Mouse (Mus musculus): ENCODE measurements around the gene Flnb. TPM values are rescaled to one million over a fixed set of nuclear protein-coding genes. Genes with fewer than 3 reads are reported as not detected.

Flnb gene
- polyA plus RNA-seq, 1 experiment from 2014 or later = 35.0 TPM

GRCm38 (mm10) chr14:7863199-7863598, 45.4 kb downstream of the Flnb start:
- Histone ChIP-seq H3K4me3 (ENCODE audit: low read depth, low read length) (no peak overlapping the region), H3K4me1 (ENCODE audit: control insufficient read depth, insufficient read depth, low read length) (peaks cover 20% of the 10 kb centered on the region; the same call in 1 of the 2 replicates), H3K36me3 (ENCODE audit: control insufficient read depth, insufficient read depth, low read length) (no peaks in the 10 kb centered on the region; the same call in 1 of the 2 replicates), H3K9me3 (ENCODE audit: control insufficient read depth, low read length) (no peaks in the 10 kb centered on the region), H3K9ac (ENCODE audit: low read length) (no peak overlapping the region), H3K27me3 (ENCODE audit: control insufficient read depth, insufficient read depth, low read length) (no peaks in the 10 kb centered on the region), H3K4me2 (ENCODE audit: low read depth, severe bottlenecking) (no peak overlapping the region), H3K27ac (replicated peaks; ENCODE audit: low read depth, low read length) (no peak overlapping the region)
- DNase-seq (ENCODE audit: low spot score) = no peak
- ATAC-seq (ENCODE audit: insufficient number of reproducible peaks, low FRiP score, low TSS enrichment, low read depth) = no peak
- 87% methylated on average over 5 of the region's 5 CpGs for WGBS

DNA sequence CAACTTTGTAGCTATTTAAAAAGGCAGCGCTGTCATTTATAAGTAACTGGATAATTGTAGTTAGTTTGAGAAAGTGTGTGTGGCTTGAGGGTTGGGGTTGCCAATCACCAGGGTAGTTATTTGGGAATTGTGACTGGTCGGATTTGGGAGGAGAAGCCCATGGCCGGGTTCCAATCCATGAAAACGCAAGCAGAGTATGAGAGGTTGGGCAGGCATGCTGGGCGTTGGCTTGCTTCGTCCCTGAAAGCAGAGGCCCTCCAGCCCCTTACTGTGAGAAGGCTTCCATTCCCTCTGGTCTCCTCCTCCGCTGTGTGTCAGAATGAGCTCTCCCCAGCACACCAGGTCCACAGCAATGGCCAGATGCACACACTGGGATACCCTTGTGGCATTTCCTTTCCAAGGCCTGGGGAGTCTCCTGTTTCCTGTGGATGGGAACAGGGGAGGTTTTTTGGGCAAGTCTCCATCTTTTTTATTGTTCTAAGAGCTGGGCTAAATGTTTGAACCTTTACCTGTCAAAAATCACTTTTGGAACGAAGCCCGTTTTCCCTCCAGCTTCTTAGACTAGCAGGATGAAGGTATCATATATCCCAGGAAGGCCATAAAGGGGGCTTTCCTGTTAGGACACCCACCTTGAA, 46.2 kb downstream of the Flnb start:
- H3K27me3 ChIP-seq (ENCODE audit: control insufficient read depth, insufficient read depth, low read length) = no peaks in the 10 kb centered on the region
- WGBS = 58% methylated on average over 9 of the region's 9 CpGs
- no peak for ATAC-seq (ENCODE audit: insufficient number of reproducible peaks, low FRiP score, low TSS enrichment, low read depth)
- no peak overlapping the region for H3K4me3 ChIP-seq (ENCODE audit: low read depth, low read length)
- no peak for DNase-seq (ENCODE audit: low spot score)
- no peaks in the 10 kb centered on the region; the same call in 1 of the 2 replicates for H3K36me3 ChIP-seq (ENCODE audit: control insufficient read depth, insufficient read depth, low read length)
- no peak overlapping the region for H3K4me2 ChIP-seq (ENCODE audit: low read depth, severe bottlenecking)
- peak overlapping the region; percentile 11; the same call in 1 of the 2 replicates for H3K27ac ChIP-seq (replicated peaks; ENCODE audit: low read depth, low read length)
- no peak overlapping the region for H3K9ac ChIP-seq (ENCODE audit: low read length)
- peaks cover 20% of the 10 kb centered on the region; the same call in 1 of the 2 replicates for H3K4me1 ChIP-seq (ENCODE audit: control insufficient read depth, insufficient read depth, low read length)
- no peaks in the 10 kb centered on the region for H3K9me3 ChIP-seq (ENCODE audit: control insufficient read depth, low read length)

DNA sequence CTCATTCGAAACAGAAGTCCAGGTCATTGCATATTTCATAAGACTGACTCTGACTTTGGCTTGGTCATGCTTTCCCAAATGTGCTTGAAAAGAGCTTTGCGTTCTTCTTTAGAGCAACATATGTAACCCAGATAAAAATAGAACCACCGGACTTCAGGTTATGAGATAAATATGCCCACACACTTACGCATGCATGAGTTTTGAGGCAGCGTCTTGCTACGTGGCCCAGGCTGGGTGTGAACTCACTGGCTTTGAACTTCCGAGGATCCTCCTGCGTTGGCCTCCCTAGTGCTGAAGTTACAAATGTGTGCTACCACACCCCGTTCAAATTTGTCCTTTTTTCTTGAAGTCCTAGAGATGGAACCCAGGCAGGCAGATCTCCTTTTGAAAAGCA, 46.7 kb downstream of the Flnb start:
- no peak overlapping the region for H3K9ac ChIP-seq (ENCODE audit: low read length)
- H3K4me3 ChIP-seq (ENCODE audit: low read depth, low read length) = no peak overlapping the region
- ATAC-seq (ENCODE audit: insufficient number of reproducible peaks, low FRiP score, low TSS enrichment, low read depth) (no peak), DNase-seq (ENCODE audit: low spot score) (no peak)
- no peak overlapping the region for H3K4me2 ChIP-seq (ENCODE audit: low read depth, severe bottlenecking)
- H3K27ac ChIP-seq (replicated peaks; ENCODE audit: low read depth, low read length) = no peak overlapping the region; the same call in 1 of the 2 replicates
- no peaks in the 10 kb centered on the region for H3K27me3 ChIP-seq (ENCODE audit: control insufficient read depth, insufficient read depth, low read length)
- no peaks in the 10 kb centered on the region; the same call in none of the 2 replicates for H3K36me3 ChIP-seq (ENCODE audit: control insufficient read depth, insufficient read depth, low read length)
- H3K4me1 ChIP-seq (ENCODE audit: control insufficient read depth, insufficient read depth, low read length) = peaks cover 20% of the 10 kb centered on the region; the same call in 1 of the 2 replicates
- H3K9me3 ChIP-seq (ENCODE audit: control insufficient read depth, low read length) = no peaks in the 10 kb centered on the region
- 82% methylated on average over 9 of the region's 9 CpGs for WGBS

DNA sequence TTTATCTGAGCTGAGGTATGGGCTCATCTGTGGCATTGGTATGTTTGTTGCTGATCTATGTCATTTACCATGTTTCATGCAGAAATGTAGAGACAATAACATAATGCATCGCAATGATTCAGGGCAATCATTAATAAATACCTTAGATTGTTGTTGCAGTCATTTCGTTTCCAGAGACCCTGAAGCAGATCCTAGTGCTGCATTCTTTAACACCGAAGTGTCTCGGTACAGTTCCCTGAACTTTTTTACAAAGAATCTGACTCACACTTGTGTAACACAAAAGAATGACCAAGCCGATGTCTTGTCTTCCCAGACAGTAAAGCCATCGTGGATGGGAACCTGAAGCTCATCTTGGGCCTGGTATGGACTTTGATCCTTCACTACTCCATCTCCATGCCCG, 49.5 kb downstream of the Flnb start:
- Histone ChIP-seq H3K4me3 (ENCODE audit: low read depth, low read length) (no peak overlapping the region), H3K27ac (replicated peaks; ENCODE audit: low read depth, low read length) (no peak overlapping the region), H3K9ac (ENCODE audit: low read length) (no peak overlapping the region), H3K9me3 (ENCODE audit: control insufficient read depth, low read length) (no peaks in the 10 kb centered on the region), H3K27me3 (ENCODE audit: control insufficient read depth, insufficient read depth, low read length) (no peaks in the 10 kb centered on the region), H3K4me1 (ENCODE audit: control insufficient read depth, insufficient read depth, low read length) (peaks cover 11% of the 10 kb centered on the region; the same call in 1 of the 2 replicates), H3K36me3 (ENCODE audit: control insufficient read depth, insufficient read depth, low read length) (no peaks in the 10 kb centered on the region; the same call in none of the 2 replicates), H3K4me2 (ENCODE audit: low read depth, severe bottlenecking) (no peak overlapping the region)
- 91% methylated on average over 7 of the region's 7 CpGs for WGBS
- no peak for DNase-seq (ENCODE audit: low spot score)
- ATAC-seq (ENCODE audit: insufficient number of reproducible peaks, low FRiP score, low TSS enrichment, low read depth) = no peak

DNA sequence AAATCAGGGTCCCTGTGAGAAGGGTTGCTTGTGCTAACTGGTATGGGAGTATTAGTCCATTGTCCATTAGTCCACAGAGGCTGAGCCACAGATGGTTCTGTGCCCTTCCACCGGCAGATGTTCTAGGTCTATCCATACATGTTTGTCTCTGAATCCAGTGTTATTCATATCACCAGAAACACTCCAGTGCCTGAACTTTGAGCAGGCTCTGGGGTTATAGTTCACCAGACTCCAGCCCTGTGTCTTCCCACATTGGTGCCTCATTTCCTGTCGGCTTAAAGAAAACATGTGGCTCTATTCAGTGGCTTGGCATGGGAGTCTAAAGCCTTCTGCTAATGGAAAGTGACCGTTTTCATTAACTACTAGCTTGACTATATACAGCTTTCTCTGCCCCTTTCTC, 50.1 kb downstream of the Flnb start:
- no peak overlapping the region for H3K9ac ChIP-seq (ENCODE audit: low read length)
- peak; percentile 22; the same call in 1 of the 2 replicates for ATAC-seq (ENCODE audit: insufficient number of reproducible peaks, low FRiP score, low TSS enrichment, low read depth)
- no peak for DNase-seq (ENCODE audit: low spot score)
- H3K9me3 ChIP-seq (ENCODE audit: control insufficient read depth, low read length) = no peaks in the 10 kb centered on the region
- no peak overlapping the region for H3K27ac ChIP-seq (replicated peaks; ENCODE audit: low read depth, low read length)
- WGBS = 41% methylated on average over 3 of the region's 3 CpGs
- H3K4me3 ChIP-seq (ENCODE audit: low read depth, low read length) = no peak overlapping the region
- H3K4me1 ChIP-seq (ENCODE audit: control insufficient read depth, insufficient read depth, low read length) = peaks cover 11% of the 10 kb centered on the region; the same call in 1 of the 2 replicates
- no peaks in the 10 kb centered on the region; the same call in none of the 2 replicates for H3K36me3 ChIP-seq (ENCODE audit: control insufficient read depth, insufficient read depth, low read length)
- H3K4me2 ChIP-seq (ENCODE audit: low read depth, severe bottlenecking) = no peak overlapping the region
- H3K27me3 ChIP-seq (ENCODE audit: control insufficient read depth, insufficient read depth, low read length) = no peaks in the 10 kb centered on the region

GRCm38 (mm10) chr14:7869796-7870195, 52.0 kb downstream of the Flnb start:
- Histone ChIP-seq H3K4me1 (ENCODE audit: control insufficient read depth, insufficient read depth, low read length) (no peaks in the 10 kb centered on the region), H3K9me3 (ENCODE audit: control insufficient read depth, low read length) (no peaks in the 10 kb centered on the region), H3K36me3 (ENCODE audit: control insufficient read depth, insufficient read depth, low read length) (peaks cover 5% of the 10 kb centered on the region), H3K9ac (ENCODE audit: low read length) (no peak overlapping the region), H3K4me2 (ENCODE audit: low read depth, severe bottlenecking) (no peak overlapping the region), H3K4me3 (ENCODE audit: low read depth, low read length) (no peak overlapping the region), H3K27ac (replicated peaks; ENCODE audit: low read depth, low read length) (no peak overlapping the region), H3K27me3 (ENCODE audit: control insufficient read depth, insufficient read depth, low read length) (no peaks in the 10 kb centered on the region)
- ATAC-seq (ENCODE audit: insufficient number of reproducible peaks, low FRiP score, low TSS enrichment, low read depth) (no peak), DNase-seq (ENCODE audit: low spot score) (no peak)
- WGBS = 90% methylated on average over 6 of the region's 6 CpGs

GRCm38 (mm10) chr14:7873552-7873951, 55.8 kb downstream of the Flnb start:
- Histone ChIP-seq H3K36me3 (ENCODE audit: control insufficient read depth, insufficient read depth, low read length) (peaks cover 5% of the 10 kb centered on the region), H3K4me2 (ENCODE audit: low read depth, severe bottlenecking) (no peak overlapping the region), H3K4me3 (ENCODE audit: low read depth, low read length) (no peak overlapping the region), H3K4me1 (ENCODE audit: control insufficient read depth, insufficient read depth, low read length) (no peaks in the 10 kb centered on the region), H3K27ac (replicated peaks; ENCODE audit: low read depth, low read length) (no peak overlapping the region), H3K9ac (ENCODE audit: low read length) (no peak overlapping the region), H3K27me3 (ENCODE audit: control insufficient read depth, insufficient read depth, low read length) (no peaks in the 10 kb centered on the region), H3K9me3 (ENCODE audit: control insufficient read depth, low read length) (no peaks in the 10 kb centered on the region)
- DNase-seq (ENCODE audit: low spot score) (no peak), ATAC-seq (ENCODE audit: insufficient number of reproducible peaks, low FRiP score, low TSS enrichment, low read depth) (no peak)
- WGBS = 60% methylated on average over 2 of the region's 2 CpGs

- no peak for DNase-seq (ENCODE audit: low spot score)
- Histone ChIP-seq H3K9ac (ENCODE audit: low read length) (no peak overlapping the region), H3K4me3 (ENCODE audit: low read depth, low read length) (no peak overlapping the region), H3K36me3 (ENCODE audit: control insufficient read depth, insufficient read depth, low read length) (peaks cover 9% of the 10 kb centered on the region), H3K9me3 (ENCODE audit: control insufficient read depth, low read length) (no peaks in the 10 kb centered on the region), H3K27me3 (ENCODE audit: control insufficient read depth, insufficient read depth, low read length) (no peaks in the 10 kb centered on the region), H3K27ac (replicated peaks; ENCODE audit: low read depth, low read length) (no peak overlapping the region), H3K4me1 (ENCODE audit: control insufficient read depth, insufficient read depth, low read length) (no peaks in the 10 kb centered on the region), H3K4me2 (ENCODE audit: low read depth, severe bottlenecking) (no peak overlapping the region)
- ATAC-seq (ENCODE audit: insufficient number of reproducible peaks, low FRiP score, low TSS enrichment, low read depth) = no peak
- WGBS = 85% methylated on average over 4 of the region's 4 CpGs
Observed at GRCm38 (mm10) chr14:7874495-7874894, 56.7 kb downstream of the Flnb start.

- Histone ChIP-seq H3K27ac (replicated peaks; ENCODE audit: low read depth, low read length) (no peak overlapping the region), H3K9ac (ENCODE audit: low read length) (no peak overlapping the region), H3K9me3 (ENCODE audit: control insufficient read depth, low read length) (no peaks in the 10 kb centered on the region), H3K4me2 (ENCODE audit: low read depth, severe bottlenecking) (no peak overlapping the region), H3K4me3 (ENCODE audit: low read depth, low read length) (no peak overlapping the region), H3K27me3 (ENCODE audit: control insufficient read depth, insufficient read depth, low read length) (no peaks in the 10 kb centered on the region), H3K4me1 (ENCODE audit: control insufficient read depth, insufficient read depth, low read length) (no peaks in the 10 kb centered on the region), H3K36me3 (ENCODE audit: control insufficient read depth, insufficient read depth, low read length) (peaks cover 12% of the 10 kb centered on the region)
- ATAC-seq (ENCODE audit: insufficient number of reproducible peaks, low FRiP score, low TSS enrichment, low read depth) (no peak), DNase-seq (ENCODE audit: low spot score) (no peak)
- 66% methylated on average over 2 of the region's 2 CpGs for WGBS
Observed at GRCm38 (mm10) chr14:7877957-7878356, 60.2 kb downstream of the Flnb start.

Measured in limb, embryonic 11.5 days (tissue).